Mouse (Mus musculus): Measurements from ENCODE around the gene Tmem19. TPM values are rescaled to one million over a fixed set of nuclear protein-coding genes. Genes with fewer than 3 reads are reported as not detected.

The Tmem19 gene
- 10 to 100 TPM; 54.4 to 59.6 TPM for total RNA-seq (2021)

DNA sequence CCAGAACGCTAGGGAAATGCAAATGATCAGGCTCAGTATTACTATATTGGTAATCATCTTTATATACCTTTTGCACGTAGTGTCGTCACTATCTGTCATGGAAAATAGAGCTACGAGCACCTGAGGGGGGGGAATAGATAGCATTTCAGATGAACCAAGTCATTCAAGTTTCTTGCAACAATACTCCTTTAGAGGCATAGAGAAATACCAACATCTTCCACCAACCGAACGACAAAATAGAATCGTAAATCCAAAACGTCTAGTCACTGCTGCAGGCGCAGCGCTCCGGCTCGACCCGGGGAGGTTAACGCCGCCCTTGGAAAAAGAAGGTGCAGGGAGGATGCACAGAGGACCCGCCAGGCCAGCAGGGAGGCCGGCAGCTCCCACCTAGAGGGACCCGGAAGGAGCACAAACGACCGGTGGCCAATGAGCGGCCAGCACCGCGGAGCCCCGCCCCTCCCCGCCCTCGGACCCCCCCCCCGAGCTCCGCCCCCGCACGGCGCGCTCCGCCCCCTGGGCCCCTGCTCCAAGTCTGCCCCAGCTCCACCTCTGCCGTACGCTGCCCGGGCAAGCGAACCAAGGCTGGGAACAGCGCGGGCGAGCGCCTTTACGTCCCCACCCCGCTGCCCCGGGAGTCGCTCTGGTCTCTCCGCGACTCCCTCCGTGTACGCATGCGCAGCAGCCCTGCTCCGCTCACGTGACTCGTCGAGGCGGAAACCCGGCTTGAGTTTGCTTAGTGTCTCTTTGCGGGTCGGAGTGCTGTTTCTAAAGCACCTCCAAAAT is at the start of gene Tmem19:
Gene Tmem19, minus strand, starts transcription at position 662 of the 783 bp plus-strand sequence.
- peak; percentile 93 to 98 for DNase-seq (ENCODE audit: extremely low spot score in 1 of 2, low spot score in 2 of 2)
- intact Hi-C loops (cut with DNase I): no loop called here

DNA sequence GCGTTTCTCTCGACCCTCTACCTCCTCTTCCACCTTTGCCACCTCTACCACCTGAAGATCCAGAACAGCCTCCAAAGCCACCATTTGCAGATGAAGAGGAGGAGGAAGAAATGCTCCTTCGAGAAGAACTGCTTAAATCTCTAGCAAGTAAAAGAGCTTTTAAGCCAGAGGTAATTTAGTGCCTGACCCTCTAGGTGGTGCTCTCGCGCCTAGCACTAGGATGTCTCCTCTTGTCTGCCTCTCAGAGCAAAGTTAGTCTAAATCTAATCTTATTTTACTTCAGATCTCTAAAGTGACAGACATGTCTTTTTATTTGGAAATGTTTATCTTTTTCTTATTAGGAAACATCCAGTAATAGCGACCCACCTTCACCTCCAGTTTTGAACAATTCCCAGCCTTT is 44.1 kb upstream of the Tmem19 start:
- intact Hi-C loops (cut with DNase I): loop anchor here (5.0 kb wide), 1 partner anchor 211 kb away; no protein-coding TSS in a partner anchor
- peak; percentile 11 to 61 for DNase-seq (ENCODE audit: extremely low spot score in 1 of 2, low spot score in 2 of 2)

DNA sequence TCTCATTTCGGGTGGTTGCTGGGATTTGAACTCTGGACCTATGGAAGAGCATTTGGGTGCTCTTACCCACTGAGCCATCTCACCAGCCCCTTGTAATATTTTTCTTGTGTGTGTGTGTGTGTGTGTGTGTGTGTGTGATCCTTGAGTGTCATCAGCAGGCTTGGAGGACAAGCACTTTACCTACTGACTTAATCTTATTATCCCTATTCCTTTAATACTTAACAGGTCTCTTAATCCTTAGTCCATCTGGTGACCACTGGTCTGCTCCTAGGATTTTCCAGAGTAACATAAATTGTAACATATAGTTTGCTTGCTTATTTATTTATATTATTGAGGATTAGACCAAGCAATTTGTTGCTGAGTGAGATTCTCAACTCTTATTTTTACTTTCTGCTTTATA is 29.6 kb upstream of the Tmem19 start:
- no peak for DNase-seq (ENCODE audit: extremely low spot score in 1 of 2, low spot score in 2 of 2)
- intact Hi-C loops (cut with DNase I): no loop called here

DNA sequence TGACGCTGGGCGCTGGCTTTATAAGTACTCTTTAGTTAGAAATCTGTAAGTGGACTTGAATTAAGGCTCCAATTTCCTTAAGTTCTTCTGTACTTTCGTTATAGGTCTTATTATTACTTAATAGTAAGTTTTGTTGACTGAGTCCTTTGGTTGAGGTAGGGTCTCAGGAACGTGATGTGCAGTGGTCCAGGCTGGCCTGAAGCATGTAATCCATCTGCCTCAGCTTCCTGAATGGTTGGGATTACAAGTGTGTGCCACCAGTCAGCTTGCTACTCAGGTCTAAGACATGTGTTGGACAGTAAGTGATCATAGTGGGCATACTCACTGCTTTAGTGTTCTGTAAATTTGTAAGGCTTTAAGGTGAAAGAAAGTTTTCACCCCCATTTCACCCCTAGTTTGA is 28.8 kb upstream of the Tmem19 start:
- intact Hi-C loops (cut with DNase I): no loop called here
- no peak for DNase-seq (ENCODE audit: extremely low spot score in 1 of 2, low spot score in 2 of 2)

DNA sequence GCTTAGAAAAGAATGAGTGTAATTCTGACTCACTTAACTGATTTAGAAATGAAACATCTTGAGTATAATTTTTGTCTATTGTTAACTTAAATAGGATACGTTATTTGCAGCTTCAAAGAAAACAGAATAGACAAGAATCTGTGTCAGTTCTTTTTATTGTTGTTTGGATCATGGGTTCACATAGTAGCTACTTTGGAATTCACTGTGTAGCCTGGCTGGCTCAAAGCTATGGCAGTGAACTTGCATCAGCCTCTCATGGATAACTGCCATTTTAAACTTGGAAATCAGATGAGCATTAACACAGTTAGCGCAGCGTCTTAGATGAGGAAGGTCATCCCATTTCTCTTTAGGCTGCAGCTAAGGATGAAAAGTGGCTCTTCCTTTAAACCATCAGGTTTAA is 25.6 kb upstream of the Tmem19 start:
- DNase-seq (ENCODE audit: extremely low spot score in 1 of 2, low spot score in 2 of 2): no peak
- intact Hi-C loops (cut with DNase I): loop anchor here (5.0 kb wide), 1 partner anchor 71 kb away; the partner anchor contains the start of gene Rab21

DNA sequence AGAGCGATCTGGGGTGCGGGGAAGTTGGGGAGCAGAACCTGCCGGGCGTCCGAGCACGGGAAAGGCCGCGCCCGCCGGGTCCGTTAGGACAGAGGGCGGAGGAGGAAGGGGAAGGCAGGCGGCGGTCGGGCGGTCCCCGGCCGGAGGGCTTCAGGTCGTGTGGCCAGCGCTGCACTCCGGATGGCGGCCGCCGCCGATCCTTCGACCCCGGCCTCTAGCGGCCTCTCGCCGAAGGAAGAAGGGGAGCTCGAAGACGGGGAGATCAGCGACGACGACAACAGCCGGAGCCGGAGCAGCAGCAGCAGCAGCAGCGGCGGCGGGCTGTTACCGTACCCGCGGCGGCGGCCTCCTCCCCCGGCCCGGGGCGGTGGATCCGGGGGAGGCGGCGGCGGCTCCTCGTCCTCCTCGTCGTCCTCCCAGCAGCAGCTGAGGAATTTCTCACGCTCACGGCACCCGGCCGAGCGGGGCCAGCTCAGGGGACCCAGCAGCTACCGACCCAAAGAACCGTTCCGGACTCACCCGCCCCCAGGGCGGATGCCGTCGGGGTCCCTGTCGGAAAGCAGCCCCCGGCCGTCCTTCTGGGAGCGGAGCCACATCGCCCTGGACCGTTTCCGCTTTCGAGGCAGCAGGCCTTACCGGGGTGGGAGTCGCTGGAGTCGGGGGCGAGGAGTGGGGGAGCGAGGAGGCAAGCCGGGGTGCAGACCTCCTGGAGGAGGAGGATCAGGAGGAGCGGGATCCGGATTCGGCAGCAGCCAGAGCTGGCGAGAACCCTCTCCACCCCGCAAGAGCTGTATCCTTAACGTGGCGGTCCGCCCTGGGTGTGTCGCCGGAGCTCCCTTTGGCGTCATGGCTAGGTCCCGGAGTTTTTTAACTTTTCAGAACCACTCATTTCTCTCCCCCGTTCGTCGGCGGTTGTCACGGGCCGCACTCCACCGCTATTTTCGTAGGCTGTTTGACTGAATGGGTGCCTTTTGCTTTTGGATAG is 23.0 kb upstream of the Tmem19 start:
- intact Hi-C loops (cut with DNase I): loop anchor here (5.0 kb wide), 1 partner anchor 68 kb away; the partner anchor contains the start of gene Rab21
- peak in 1 of 2 experiments; percentile 81 for DNase-seq (ENCODE audit: extremely low spot score in 1 of 2, low spot score in 2 of 2)

DNA sequence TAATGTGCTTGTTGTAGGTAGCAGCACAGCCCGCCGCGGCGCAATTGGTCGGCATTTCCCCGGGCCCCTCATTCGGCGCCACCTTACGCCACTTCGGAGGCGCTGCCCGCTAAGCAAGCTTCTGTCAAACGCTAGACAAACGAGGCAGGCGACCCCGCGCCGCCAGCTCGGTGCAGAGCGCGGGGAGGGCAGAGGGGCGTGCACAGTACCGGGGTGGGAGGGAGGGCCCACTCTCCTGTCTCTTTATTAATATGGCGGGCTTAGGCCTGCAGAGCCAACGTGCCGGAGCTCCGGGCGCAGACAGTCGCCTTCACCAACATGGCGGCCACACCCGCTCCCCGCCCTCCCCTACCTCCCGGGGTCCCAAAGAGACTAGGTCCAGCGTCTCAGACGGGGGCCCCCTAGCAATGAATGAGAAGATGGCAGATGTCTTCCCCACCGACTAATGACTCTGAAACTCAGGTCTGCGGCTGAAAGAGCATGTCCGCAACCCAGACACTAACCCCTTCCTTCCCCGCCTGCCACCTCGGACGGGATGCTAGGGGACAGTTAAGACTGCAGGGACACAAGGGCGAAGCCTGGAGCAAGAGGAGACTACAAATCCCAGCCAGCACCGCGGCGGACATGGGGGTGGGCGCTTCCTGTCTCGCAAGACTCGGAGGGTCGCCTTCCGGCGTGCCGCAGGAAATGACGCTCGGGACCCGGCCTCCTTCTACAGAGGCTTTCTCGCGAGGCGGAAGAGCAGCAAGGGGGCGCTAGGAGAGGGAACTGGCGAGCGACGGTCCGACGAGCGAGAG is 22.1 kb upstream of the Tmem19 start, which contains the start of the genes Thap2 and Zfc3h1:
Gene Thap2, minus strand, starts transcription at position 223 of the 797 bp plus-strand sequence.
Gene Zfc3h1, plus strand, starts transcription at position 739 of the 797 bp plus-strand sequence.
- intact Hi-C loops (cut with DNase I): loop anchor here (5.0 kb wide), 1 partner anchor 67 kb away; the partner anchor contains the start of gene Rab21
- peak; percentile 98 to 99 for DNase-seq (ENCODE audit: extremely low spot score in 1 of 2, low spot score in 2 of 2)

DNA sequence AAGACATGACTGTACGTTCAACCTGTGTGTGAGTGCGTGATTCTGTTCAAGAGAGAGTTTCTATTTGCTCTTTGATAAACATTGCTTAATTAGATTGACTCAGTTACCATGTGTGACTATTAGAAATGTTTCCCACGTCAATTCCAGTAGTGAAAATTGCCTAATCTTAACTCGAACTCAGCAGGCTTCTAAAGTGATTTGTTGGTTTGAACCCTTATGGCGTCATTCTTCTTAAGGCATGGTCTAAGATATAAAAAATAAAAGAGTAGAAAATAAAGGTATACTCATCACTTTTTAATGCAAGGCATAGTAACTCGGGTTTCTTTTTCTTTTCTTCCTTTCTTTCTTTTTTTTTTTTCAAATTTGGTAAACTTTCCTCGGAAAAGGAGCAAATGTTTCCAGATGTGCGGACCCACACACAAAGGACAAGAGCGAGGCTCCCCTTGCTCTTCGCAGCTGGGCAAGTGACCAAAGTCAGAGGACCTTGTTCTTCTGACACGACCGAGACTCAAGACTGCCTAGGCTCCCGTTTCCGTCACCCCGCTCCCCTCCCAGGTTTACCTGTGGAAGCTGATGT is 21.4 kb upstream of the Tmem19 start:
- intact Hi-C loops (cut with DNase I): no loop called here
- DNase-seq (ENCODE audit: extremely low spot score in 1 of 2, low spot score in 2 of 2): no peak

DNA sequence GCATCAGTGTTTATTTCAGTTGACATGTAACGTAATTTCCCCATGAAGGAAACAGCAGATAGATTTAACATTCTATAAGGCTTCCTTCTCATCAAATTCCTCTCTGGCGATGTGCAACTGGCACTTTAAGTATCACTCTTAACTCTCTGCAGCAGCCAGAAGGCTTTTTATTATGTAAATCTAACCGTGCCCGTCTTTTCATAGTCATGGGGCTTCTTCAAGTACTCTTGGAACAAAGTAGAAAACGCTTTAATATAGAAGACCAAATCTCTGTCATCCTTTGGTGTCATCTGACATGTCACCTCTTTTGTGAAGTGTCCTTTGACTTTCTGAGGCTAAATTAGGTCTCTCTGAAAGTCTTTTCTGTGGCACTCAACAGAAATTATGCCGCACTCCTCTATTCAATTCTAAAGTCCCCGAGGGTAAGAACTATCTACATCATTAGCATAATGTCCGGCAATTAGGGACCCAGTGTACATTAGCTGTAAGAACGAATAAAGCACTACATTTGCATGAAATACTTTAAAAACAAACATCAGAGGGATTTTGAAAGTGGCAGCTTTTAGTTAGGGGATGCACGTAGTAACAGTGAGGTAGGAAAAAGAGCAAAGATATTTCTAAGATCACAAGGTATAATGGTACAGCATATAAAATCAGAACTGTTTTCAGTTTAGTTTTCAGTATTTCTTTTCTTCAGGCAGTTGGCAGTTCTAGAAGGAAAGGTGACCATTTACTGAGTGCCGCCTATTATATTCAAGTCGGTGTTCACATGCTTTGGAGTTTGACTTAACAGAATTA is 20.7 kb upstream of the Tmem19 start:
- no peak for DNase-seq (ENCODE audit: extremely low spot score in 1 of 2, low spot score in 2 of 2)
- intact Hi-C loops (cut with DNase I): no loop called here

DNA sequence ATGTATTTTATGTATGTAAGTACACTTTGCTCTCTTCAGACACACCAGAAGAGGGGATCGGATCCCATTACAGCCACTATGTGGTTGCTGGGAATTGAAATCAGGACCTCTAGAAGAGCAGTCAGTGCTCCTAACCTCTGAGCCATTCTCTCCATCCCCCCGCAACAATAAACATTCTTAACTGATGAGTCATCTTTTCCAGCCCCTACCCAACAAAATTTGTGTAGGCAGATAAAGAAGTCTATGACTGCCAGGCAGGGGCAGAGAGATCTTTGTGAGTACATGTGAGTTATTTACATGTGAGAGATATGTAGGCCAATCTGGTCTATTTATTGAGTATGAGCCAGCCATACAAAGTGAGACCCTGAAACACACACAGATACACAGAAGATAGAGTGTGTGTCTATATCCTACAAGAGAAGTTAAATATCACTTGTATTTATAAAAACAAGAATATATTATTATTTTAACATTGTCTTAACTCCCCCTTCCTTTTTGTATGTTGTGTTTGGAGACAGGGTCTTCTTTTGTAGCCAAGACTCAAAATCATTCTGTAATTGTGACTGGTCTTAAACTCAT is 19.3 kb upstream of the Tmem19 start:
- no peak for DNase-seq (ENCODE audit: extremely low spot score in 1 of 2, low spot score in 2 of 2)
- intact Hi-C loops (cut with DNase I): no loop called here

DNA sequence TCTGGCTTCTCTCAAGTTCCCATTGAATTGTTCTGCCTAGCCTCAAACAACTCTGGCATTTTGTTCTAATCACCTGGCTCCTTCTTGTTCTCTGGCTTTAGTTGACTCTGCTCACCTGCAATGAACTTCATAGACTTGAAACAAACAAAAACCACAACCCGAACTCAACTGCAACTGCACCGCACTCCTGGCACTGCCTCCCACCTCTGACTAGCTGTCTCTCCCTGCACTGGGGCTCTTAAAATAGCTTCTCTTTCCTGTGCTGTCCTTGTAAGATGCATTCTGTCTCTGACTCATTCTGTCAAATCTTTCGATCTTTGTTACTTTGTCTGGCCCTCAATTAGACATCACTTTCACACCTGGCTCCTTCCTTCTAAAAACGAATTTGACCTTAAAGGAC is 850 bp upstream of the Tmem19 start:
- DNase-seq (ENCODE audit: extremely low spot score in 1 of 2, low spot score in 2 of 2): no peak
- intact Hi-C loops (cut with DNase I): no loop called here

DNA sequence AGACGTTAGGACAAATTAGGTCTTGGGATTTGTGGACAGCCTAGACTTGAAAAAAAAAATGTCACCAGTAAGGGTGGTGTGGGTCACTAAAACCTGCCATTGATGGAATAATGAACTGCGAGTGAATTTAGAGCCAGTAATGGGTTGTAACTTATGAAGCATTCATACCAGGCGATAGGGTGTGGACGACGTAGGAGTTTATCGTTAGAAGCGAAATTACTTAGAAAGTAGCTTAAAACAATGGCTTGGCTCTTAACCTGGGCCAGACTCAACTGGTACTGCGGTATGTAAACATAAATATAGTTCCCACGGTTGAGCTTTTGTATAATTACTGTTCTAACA is 293 bp upstream of the Tmem19 start:
- intact Hi-C loops (cut with DNase I): no loop called here
- no peak for DNase-seq (ENCODE audit: extremely low spot score in 1 of 2, low spot score in 2 of 2)

DNA sequence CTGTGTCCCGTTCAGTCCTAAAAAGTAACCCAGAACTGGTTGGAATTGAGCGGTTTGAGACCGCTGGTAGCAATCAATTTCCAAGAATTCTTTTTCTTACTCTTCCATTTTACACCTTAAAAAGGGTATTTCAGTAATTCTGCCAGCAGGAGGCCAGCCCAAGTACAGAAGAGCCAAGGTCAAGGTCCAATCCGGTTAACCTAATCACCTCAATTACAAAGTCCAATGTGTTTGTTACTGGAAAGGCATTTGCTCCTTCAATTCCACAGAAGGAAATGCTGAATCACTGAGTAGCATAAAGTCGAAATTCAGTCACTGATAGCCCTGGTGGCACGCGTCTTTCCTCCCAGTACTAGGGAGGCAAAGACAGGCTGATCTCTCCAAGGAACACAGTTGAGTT is 3.2 kb downstream of the Tmem19 start:
- intact Hi-C loops (cut with DNase I): no loop called here
- no peak for DNase-seq (ENCODE audit: extremely low spot score in 1 of 2, low spot score in 2 of 2)

DNA sequence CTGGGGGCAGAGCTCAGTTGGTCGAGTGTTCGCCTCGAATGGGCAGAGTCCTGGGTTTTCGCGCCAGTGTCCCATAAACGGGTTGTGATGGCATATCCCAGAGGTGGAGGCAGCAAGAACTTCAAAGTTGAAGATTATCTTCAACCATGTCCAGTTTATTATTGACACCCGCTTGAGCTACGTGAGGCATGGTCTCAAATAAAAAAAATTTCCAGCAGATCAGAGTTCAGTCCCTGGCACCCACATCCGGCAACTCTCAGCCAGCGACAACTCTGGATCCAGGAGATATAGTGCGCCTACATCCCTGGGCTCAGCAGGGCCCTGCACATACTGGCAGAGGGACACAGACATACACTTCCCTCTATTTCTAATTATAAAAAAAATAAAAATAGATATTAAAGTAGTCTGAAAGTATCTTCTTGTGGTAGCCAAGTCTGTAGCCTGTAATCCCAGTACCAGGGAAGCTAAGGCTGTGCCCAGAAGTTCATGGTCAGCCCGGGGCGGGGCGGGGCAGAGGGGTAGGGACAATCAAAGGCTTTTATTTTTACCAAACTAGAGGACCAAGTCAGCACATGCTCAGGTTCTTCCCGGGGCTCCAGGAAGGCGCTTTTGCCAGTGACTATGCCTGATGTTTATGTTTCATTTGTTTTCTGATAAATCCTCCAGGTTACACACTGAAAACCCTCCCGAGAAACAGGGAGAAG is 3.9 kb downstream of the Tmem19 start:
- intact Hi-C loops (cut with DNase I): no loop called here
- no peak for DNase-seq (ENCODE audit: extremely low spot score in 1 of 2, low spot score in 2 of 2)

DNA sequence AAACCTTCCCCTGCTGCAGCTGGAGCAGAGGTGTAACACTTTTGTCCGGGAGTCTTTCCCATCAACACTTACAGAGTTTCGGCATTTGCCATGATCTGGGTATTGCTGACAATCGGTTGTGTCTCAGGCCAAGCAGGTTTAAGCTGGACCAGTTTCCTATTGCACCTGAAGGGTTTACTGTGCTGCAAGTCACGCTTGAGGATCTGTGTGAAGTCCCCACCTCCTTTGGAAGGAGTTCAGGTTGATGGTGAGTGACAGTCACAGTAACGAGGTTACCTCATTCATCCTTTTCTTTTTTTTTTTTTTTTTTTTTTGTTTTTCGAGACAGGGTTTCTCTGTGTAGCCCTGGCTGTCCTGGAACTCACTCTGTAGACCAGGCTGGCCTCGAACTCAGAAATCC is 6.2 kb downstream of the Tmem19 start:
- DNase-seq (ENCODE audit: extremely low spot score in 1 of 2, low spot score in 2 of 2): no peak
- intact Hi-C loops (cut with DNase I): no loop called here

DNA sequence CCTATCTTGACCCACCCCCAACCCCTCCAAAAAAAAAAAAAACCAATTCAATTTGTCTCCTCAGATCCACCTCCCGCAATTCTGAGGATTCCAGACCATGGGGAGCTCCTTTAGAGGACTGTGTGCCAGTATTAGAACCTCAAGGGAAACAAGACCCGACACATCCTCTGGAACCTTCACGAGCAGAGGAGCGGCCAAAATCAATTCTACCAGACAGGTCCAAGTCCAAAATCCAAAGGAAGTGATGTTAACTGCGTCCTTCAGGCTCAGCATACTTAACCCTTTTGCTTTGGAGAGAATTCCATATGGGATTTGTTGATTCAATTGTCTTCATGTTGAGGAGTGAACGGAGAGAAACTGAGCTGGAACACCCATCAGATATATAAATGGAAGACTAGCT is 7.3 kb downstream of the Tmem19 start:
- no peak for DNase-seq (ENCODE audit: extremely low spot score in 1 of 2, low spot score in 2 of 2)
- intact Hi-C loops (cut with DNase I): no loop called here

DNA sequence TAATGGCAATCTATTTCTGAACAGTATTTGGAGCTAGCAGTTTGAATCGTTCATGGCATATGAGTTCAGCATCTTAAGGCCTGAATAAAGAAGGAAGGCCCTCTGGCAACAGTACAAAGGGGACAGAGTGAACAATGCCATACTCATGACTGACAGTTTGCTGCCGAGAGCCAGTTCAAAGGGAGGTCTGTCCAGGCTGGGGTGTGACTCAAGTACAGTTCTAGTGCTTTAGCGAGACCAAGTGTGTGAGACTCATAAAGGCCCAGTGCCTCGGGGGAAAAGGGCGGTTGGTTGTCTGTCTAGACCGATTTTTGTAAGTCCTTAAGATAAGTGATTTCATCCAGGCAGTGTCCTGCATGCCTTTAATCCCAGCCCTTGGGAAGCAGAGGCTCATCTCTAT is 7.7 kb downstream of the Tmem19 start:
- intact Hi-C loops (cut with DNase I): no loop called here
- DNase-seq (ENCODE audit: extremely low spot score in 1 of 2, low spot score in 2 of 2): no peak

Data from left cerebral cortex, postnatal 10 days (tissue).